Mouse (Mus musculus) olfactory bulb, adult 2 months (tissue): ENCODE data around the gene Mthfd2l. TPM values are rescaled to one million over a fixed set of nuclear protein-coding genes. Genes with fewer than 3 reads are reported as not detected.

Experiments
- H3K27ac ChIP-seq: fragments of 200-500 bp; 2 replicates; pipeline ENCODE4 v1.5.1; 2012; ENCODE audit warnings: low read depth, low read length; ENCODE audit not compliant: insufficient read depth
- H3K4me1 ChIP-seq: fragments of 200-500 bp; 2 replicates; pipeline ENCODE4 v1.6.1; 2012; ENCODE audit warnings: low read length; ENCODE audit not compliant: control insufficient read depth, insufficient read depth
- H3K4me3 ChIP-seq: fragments of 200-500 bp; 2 replicates; pipeline ENCODE4 v1.5.1; 2012; ENCODE audit warnings: mild to moderate bottlenecking, low read depth, low read length, moderate library complexity; ENCODE audit not compliant: insufficient read depth
- CTCF ChIP-seq: fragments of 200-500 bp; IDR thresholded peaks from 2 replicates; pipeline ENCODE4 v1.5.1; 2012; ENCODE audit warnings: low read depth, mild to moderate bottlenecking, low read length, moderate library complexity; ENCODE audit not compliant: insufficient read depth
- POLR2A ChIP-seq: fragments of 200-500 bp; IDR thresholded peaks from 2 replicates; pipeline ENCODE4 v1.6.1; 2012; ENCODE audit warnings: mild to moderate bottlenecking, low read depth, low read length, moderate library complexity; ENCODE audit not compliant: insufficient read depth
- whole genome bisulfite sequencing: fragments of 180-500 bp; shearing (Covaris S2); methylation state at CpG from one replicate; pipeline ENCODE4 v1.1.7; 2018; 5-methylcytosine and 5-hydroxymethylcytosine counted together
- polyA plus RNA-seq: library from polyadenylated mRNA; stranded (reverse); fragments of >200 nt; gene quantifications from 2 replicates; pipeline ENCODE4 v1.2.4, GENCODE M21; 2012; ENCODE audit warnings: low replicate concordance; ENCODE audit not compliant: missing spikeins, insufficient read depth, insufficient read length

Gene Mthfd2l
- polyA plus RNA-seq, 1 experiment = not detected

GRCm38 (mm10) chr5:91036628-91037027 lies 105.7 kb downstream of the Mthfd2l start:
- WGBS = 94% methylated on average over 4 of the region's 4 CpGs
- H3K4me1 ChIP-seq = no peaks in the 10 kb centered on the region
- H3K27ac ChIP-seq = no peak overlapping the region
- H3K4me3 ChIP-seq = no peak overlapping the region
- no peak for TF ChIP-seq POLR2A

GRCm38 (mm10) chr5:91037756-91038155 lies 106.8 kb downstream of the Mthfd2l start:
- Histone ChIP-seq H3K4me1 (no peaks in the 10 kb centered on the region), H3K27ac (no peak overlapping the region), H3K4me3 (no peak overlapping the region)
- WGBS = 83% methylated on average over 2 of the region's 2 CpGs
- no peak for TF ChIP-seq CTCF
- no peak for TF ChIP-seq POLR2A

- Histone ChIP-seq H3K4me3 (no peak overlapping the region), H3K4me1 (no peaks in the 10 kb centered on the region), H3K27ac (no peak overlapping the region)
- WGBS = 23% methylated on average over 2 of the region's 2 CpGs
- TF ChIP-seq POLR2A (no peak), CTCF (no peak)
These were observed 107.6 kb downstream of the Mthfd2l start for GRCm38 (mm10) chr5:91038547-91038946.

- no peak overlapping the region for H3K27ac ChIP-seq
- WGBS = 90% methylated on average over 2 of the region's 2 CpGs
These were observed 108.0 kb downstream of the Mthfd2l start for GRCm38 (mm10) chr5:91038963-91039362.

GRCm38 (mm10) chr5:91047987-91048386 lies 117.1 kb downstream of the Mthfd2l start:
- 80% methylated on average over 6 of the region's 6 CpGs for WGBS
- no peak overlapping the region for H3K27ac ChIP-seq
- H3K4me1 ChIP-seq = no peaks in the 10 kb centered on the region
- no peak overlapping the region for H3K4me3 ChIP-seq
- TF ChIP-seq CTCF = no peak
- no peak for TF ChIP-seq POLR2A

More at GRCm38 (mm10) chr5:91038963-91039362, 108.0 kb downstream of the Mthfd2l start:
- Histone ChIP-seq H3K4me1 (no peaks in the 10 kb centered on the region), H3K4me3 (no peak overlapping the region)
- TF ChIP-seq POLR2A = no peak
- TF ChIP-seq CTCF = no peak

GRCm38 (mm10) chr5:91048397-91048796 lies 117.5 kb downstream of the Mthfd2l start:
- Histone ChIP-seq H3K4me1 (no peaks in the 10 kb centered on the region), H3K4me3 (no peak overlapping the region), H3K27ac (no peak overlapping the region)
- TF ChIP-seq POLR2A (no peak), CTCF (no peak)
- WGBS = 74% methylated on average over 8 of the region's 8 CpGs

Other genes with a start within 250 kb of the Mthfd2l start
- gene Cxcl5, start 171.8 kb upstream of the Mthfd2l start, polyA plus RNA-seq = not detected in 2 replicates
- gene Ppbp, start 162.6 kb upstream of the Mthfd2l start, polyA plus RNA-seq = not detected in 2 replicates
- not detected in 2 replicates for gene Pf4, start 158.7 kb upstream of the Mthfd2l start, polyA plus RNA-seq
- not detected in 2 replicates for gene Cxcl3, start 145.0 kb upstream of the Mthfd2l start, polyA plus RNA-seq
- not detected in 2 replicates for gene Cxcl15, start 136.6 kb upstream of the Mthfd2l start, polyA plus RNA-seq
- gene Cxcl1, start 39.9 kb upstream of the Mthfd2l start, polyA plus RNA-seq = not detected in 2 replicates
- not detected in 2 replicates for gene Cxcl2, start 27.2 kb upstream of the Mthfd2l start, polyA plus RNA-seq
- gene Epgn, start 96.3 kb downstream of the Mthfd2l start, polyA plus RNA-seq = not detected in 2 replicates
- gene Ereg, start 143.5 kb downstream of the Mthfd2l start, polyA plus RNA-seq = not detected in 2 replicates
- not detected in 2 replicates for gene Areg, start 208.5 kb downstream of the Mthfd2l start, polyA plus RNA-seq